Mouse (Mus musculus) olfactory bulb, adult 2 months (tissue): ENCODE results near the gene Iqsec1. TPM values are rescaled to one million over a fixed set of nuclear protein-coding genes. Genes with fewer than 3 reads are reported as not detected.
"Not testable (repeated sequence)": the region's sequence is repeated elsewhere in the genome, so short reads cannot be mapped to it uniquely, and the experiment has no call there.

Experiments used
- H3K27ac ChIP-seq: fragments of 200-500 bp; 2 replicates; pipeline ENCODE4 v1.5.1; 2012; ENCODE audit warnings: low read depth, low read length; ENCODE audit not compliant: insufficient read depth
- H3K4me1 ChIP-seq: fragments of 200-500 bp; 2 replicates; pipeline ENCODE4 v1.6.1; 2012; ENCODE audit warnings: low read length; ENCODE audit not compliant: control insufficient read depth, insufficient read depth
- H3K4me3 ChIP-seq: fragments of 200-500 bp; 2 replicates; pipeline ENCODE4 v1.5.1; 2012; ENCODE audit warnings: mild to moderate bottlenecking, low read depth, low read length, moderate library complexity; ENCODE audit not compliant: insufficient read depth
- CTCF ChIP-seq: fragments of 200-500 bp; IDR thresholded peaks from 2 replicates; pipeline ENCODE4 v1.5.1; 2012; ENCODE audit warnings: low read depth, mild to moderate bottlenecking, low read length, moderate library complexity; ENCODE audit not compliant: insufficient read depth
- POLR2A ChIP-seq: fragments of 200-500 bp; IDR thresholded peaks from 2 replicates; pipeline ENCODE4 v1.6.1; 2012; ENCODE audit warnings: mild to moderate bottlenecking, low read depth, low read length, moderate library complexity; ENCODE audit not compliant: insufficient read depth
- WGBS: fragments of 180-500 bp; shearing (Covaris S2); methylation state at CpG from one replicate; pipeline ENCODE4 v1.1.7; 2018; 5-methylcytosine and 5-hydroxymethylcytosine counted together
- polyA plus RNA-seq: library from polyadenylated mRNA; stranded (reverse); fragments of >200 nt; gene quantifications from 2 replicates; pipeline ENCODE4 v1.2.4, GENCODE M21; 2012; ENCODE audit warnings: low replicate concordance; ENCODE audit not compliant: missing spikeins, insufficient read depth, insufficient read length

Iqsec1 gene
- polyA plus RNA-seq, 1 experiment: not detected

DNA sequence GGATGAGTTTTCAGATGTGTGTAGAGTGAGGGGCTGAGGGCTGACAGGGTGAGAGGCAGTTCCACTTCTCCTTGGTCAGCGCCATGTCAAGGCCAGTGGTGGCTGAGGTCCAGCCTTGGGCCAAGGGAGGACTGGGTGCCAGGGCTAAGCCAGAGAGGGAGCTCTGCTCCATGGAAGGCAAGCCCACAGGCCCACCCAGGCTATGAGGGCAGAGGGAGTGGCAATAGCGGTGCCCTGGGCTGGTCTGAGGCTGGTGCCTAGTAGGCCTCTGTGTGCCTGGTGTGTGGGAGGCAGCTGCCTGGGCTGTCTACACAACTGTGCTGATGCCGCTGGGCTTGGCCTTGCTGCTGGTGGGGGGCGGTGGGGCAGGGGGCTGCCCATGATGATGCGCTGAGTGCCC lies 326.3 kb downstream of the Iqsec1 start:
- 98% methylated on average over 5 of the region's 5 CpGs for WGBS
- TF ChIP-seq CTCF: no peak
- TF ChIP-seq POLR2A: no peak
- no peaks in the 10 kb centered on the region for H3K4me1 ChIP-seq
- H3K27ac ChIP-seq: no peak overlapping the region
- H3K4me3 ChIP-seq: no peak overlapping the region

DNA sequence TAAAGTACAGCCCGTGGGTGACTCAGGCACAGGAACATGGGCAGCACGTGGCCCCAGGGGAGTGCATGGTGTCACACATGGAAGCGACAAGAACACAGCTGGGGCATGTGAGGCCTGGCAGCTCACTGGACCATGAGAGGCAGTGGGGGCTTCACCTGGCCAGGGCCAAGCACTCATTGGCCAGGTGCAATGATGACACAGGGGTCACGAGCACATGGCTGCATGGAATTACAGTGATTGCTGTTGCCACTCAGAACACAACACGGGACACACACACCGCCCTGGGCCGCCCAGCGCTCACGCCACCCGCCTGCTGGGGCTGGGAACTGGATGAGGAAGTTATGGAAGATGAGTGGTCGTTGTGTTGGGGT lies 327.5 kb downstream of the Iqsec1 start:
- no peak overlapping the region for H3K4me3 ChIP-seq
- no peaks in the 10 kb centered on the region for H3K4me1 ChIP-seq
- TF ChIP-seq POLR2A (no peak), CTCF (no peak)
- WGBS: 92% methylated on average over 11 of the region's 11 CpGs
- H3K27ac ChIP-seq: no peak overlapping the region

DNA sequence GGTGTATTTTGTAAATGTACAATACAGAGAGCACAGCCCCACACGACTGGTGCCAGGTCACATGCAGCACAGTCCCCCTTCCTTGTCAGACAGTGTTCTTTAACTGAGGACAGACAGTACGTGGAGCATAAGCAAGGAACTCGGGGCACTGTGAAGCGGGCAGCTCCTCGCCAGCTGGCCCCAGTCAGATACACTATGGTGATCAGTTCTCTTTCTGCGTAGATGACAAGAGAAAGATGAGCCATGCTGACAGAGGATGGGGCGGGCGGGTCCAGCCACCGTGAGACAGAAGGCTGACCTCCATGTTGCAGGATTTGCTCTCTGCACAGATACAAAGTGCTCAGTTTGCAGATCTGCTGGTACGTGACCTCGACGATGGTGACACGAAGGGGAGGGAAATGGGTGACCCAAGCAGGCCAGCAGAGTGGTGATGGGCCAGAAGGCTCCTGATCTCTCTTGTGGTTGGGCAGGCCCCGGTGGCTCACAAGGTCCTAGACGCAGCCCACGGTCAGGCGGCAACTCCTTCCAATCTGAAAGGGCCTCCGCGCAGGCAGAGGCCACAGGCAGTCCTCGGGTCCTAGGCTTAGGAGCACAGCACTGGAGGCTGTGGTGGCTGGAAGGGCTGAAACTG lies 328.0 kb downstream of the Iqsec1 start:
- WGBS: 86% methylated on average over 20 of the region's 20 CpGs
- no peak overlapping the region for H3K27ac ChIP-seq
- TF ChIP-seq CTCF (no peak), POLR2A (no peak)
- H3K4me1 ChIP-seq: no peaks in the 10 kb centered on the region
- no peak overlapping the region for H3K4me3 ChIP-seq

DNA sequence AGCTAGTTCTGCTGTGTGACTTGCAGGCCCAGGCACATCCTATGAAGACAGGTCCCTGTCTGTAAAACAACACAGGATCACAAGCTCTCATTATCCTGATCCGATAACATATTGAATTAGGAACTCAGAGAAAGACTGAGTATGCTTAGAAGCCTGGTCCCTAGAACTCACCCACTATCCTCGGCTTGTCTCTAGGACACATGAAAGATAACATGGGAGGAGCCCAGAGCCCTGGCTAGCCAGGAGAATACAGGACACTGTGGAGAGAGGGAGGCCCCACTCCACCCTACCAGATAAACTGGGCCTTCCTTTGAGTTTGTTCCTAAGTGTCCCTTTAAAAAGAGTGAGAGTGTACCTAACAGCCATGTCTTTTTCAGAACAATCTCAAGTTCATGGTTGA lies 328.6 kb downstream of the Iqsec1 start:
- no peaks in the 10 kb centered on the region for H3K4me1 ChIP-seq
- 85% methylated on average over 2 of the region's 2 CpGs for WGBS
- no peak overlapping the region for H3K27ac ChIP-seq
- H3K4me3 ChIP-seq: no peak overlapping the region
- TF ChIP-seq CTCF: no peak
- no peak for TF ChIP-seq POLR2A

DNA sequence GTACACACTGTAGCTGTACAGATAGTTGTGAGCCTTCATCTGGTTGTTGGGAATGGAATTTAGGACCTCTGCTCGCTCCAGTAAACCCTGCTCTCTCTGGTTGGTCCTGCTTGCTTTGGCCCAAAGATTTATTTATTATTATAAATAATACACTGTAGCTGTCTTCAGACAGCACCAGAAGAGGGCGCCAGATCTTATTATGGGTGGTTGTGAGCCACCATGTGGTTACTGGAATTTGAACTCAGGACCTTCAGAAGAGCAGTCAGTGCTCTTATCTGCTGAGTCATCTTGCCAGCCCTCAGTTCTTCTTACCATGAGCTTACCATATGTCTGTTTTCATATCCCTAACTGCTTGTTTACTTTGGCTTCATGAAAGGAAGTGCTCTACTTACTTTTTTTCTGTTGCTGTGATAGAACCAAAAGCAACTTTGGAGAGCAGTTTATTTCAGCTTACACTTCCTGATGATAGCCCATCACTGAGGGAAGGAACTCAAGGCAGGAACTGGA lies 332.1 kb downstream of the Iqsec1 start:
- not testable (repeated sequence) for H3K4me3 ChIP-seq, H3K27ac ChIP-seq, H3K4me1 ChIP-seq
- 83% methylated on average over 2 of the region's 2 CpGs for WGBS

DNA sequence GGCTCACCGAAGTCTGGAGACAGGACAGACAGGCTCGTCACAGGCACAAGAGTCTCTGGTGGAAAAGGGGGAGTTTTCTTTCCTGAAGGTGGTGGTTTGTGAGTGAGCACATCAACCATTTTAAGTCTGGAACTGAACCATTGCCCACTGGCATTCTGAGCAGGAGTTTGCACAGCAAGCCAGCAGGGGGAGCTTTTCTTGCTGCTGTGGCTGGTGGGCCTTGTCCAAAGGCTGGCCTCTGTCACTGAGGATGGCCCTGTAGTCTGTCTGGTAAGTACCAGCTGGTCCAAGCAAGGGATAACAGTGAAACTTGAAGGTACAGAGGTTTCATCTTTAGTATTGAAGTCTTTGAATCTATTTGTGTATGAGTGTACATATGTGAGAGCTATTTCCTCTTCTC lies 334.7 kb downstream of the Iqsec1 start:
- no peak overlapping the region for H3K4me3 ChIP-seq
- 55% methylated on average over 2 of the region's 2 CpGs for WGBS
- no peaks in the 10 kb centered on the region for H3K4me1 ChIP-seq
- TF ChIP-seq CTCF: peak; percentile 51
- TF ChIP-seq POLR2A: no peak
- H3K27ac ChIP-seq: no peak overlapping the region

DNA sequence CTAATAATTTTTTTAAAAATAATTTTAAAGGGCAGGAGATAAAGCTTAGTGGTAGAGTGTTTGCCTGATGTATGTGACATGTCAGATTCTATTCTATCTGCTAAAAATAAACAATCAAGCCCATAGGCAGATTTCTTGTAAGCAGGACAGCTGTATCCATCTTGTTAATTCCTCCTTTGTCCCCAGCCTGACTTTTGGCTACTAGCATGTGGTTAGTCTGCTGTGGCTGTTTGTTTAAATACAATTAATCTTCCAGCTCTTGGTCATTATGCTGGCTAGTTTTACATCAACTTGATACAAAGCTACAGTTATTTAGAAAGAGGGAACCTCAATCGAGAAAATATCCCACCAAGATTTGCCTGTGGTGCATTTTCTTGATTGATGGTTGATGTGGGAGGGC lies 337.9 kb downstream of the Iqsec1 start:
- TF ChIP-seq CTCF (no peak), POLR2A (no peak)
- 57% methylated on average over 1 of the region's 1 CpGs for WGBS
- H3K4me3 ChIP-seq: no peak overlapping the region
- H3K27ac ChIP-seq: no peak overlapping the region
- no peaks in the 10 kb centered on the region for H3K4me1 ChIP-seq

DNA sequence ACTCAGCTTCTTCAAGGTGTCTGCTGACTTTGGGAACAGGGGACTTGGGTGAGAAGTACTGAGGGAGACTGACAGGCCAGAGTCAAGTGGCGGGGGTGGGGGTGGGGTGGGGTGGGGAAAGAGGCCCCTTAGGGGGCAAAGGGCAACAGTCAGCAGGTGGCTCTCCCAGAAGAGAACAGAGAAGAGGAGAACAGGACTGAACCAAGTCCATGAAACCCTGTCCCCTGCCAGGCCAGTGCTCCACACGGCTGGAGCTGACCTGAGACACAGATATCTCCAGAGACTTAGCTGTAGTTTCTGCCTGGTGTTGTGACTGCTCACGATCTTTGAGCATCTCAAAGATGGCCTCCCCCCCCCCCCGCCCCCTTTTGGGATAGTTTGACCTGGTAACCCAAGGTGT lies 339.2 kb downstream of the Iqsec1 start:
- H3K4me1 ChIP-seq: no peaks in the 10 kb centered on the region
- H3K27ac ChIP-seq: no peak overlapping the region
- 82% methylated on average over 4 of the region's 4 CpGs for WGBS
- no peak for TF ChIP-seq CTCF
- TF ChIP-seq POLR2A: no peak
- no peak overlapping the region for H3K4me3 ChIP-seq

DNA sequence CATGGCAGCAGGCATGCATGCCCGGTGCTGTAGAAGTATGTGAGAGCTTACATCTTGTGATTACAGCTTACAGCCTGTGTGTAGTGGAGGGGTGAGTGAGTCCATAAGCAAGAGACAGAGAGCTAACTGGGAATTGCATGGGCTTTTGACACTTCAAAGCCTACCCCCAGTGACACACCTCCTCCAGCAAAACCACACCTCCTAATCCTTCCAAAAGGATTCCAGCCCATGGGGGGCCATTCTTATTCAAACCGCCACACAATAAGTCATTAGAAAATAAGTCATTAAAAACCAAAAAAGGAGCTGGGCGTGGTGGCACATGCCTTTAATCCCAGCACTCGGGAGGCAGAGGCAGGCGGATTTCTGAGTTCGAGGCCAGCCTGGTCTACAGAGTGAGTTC lies 340.1 kb downstream of the Iqsec1 start:
- WGBS: 92% methylated on average over 6 of the region's 6 CpGs
- TF ChIP-seq POLR2A (no peak), CTCF (no peak)
- no peaks in the 10 kb centered on the region for H3K4me1 ChIP-seq
- no peak overlapping the region for H3K4me3 ChIP-seq
- H3K27ac ChIP-seq: no peak overlapping the region

DNA sequence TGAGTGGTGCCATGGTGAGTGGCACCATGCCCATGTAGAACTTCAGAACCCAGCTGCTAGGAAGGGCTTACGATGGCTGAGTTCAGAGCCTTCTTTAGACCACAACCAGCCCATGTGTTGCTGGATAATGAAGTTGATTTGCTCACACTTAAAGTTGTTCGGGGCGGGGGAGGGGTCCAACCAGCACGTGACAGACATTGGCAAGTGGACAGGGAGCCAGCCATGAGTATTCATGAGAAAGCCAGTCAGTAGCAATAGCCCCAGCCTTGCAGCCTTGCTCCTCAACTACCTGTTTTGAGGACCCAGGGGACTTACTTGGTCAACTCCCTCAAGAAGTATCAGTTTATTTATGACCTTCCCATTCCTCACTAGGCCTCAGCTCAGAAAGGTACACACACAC lies 343.5 kb downstream of the Iqsec1 start:
- Histone ChIP-seq H3K4me1 (no peaks in the 10 kb centered on the region), H3K4me3 (no peak overlapping the region), H3K27ac (no peak overlapping the region)
- 38% methylated on average over 4 of the region's 4 CpGs for WGBS
- TF ChIP-seq CTCF (no peak), POLR2A (no peak)
